Mouse (Mus musculus) neural tube, embryonic 10.5 days (tissue): ENCODE measurements around the gene Uqcrc2.

Source experiments
- DNase-seq: peaks from one replicate; pipeline ENCODE4 v3.0.0-alpha.2; 2017; ENCODE audit warnings: low spot score; ENCODE audit errors: extremely low spot score

Gene Uqcrc2

GRCm38 (mm10) chr7:120685227-120685626 lies 50.3 kb downstream of the Uqcrc2 start:
- no peak for DNase-seq

- no peak for DNase-seq
Measured at GRCm38 (mm10) chr7:120690634-120691033, 55.7 kb downstream of the Uqcrc2 start.

GRCm38 (mm10) chr7:120693831-120694375 lies 58.9 kb downstream of the Uqcrc2 start:
- no peak for DNase-seq

GRCm38 (mm10) chr7:120695196-120695595 lies 60.2 kb downstream of the Uqcrc2 start:
- DNase-seq, result no peak

GRCm38 (mm10) chr7:120695641-120696040 lies 60.7 kb downstream of the Uqcrc2 start:
- no peak for DNase-seq

- no peak for DNase-seq
Measured at GRCm38 (mm10) chr7:120696331-120696730, 61.4 kb downstream of the Uqcrc2 start.

- DNase-seq, result no peak
Measured at GRCm38 (mm10) chr7:120699586-120699985, 64.6 kb downstream of the Uqcrc2 start.

GRCm38 (mm10) chr7:120703888-120704287 lies 68.9 kb downstream of the Uqcrc2 start:
- DNase-seq, result no peak
